Mouse (Mus musculus) megakaryocyte, embryonic 14.5 days (primary cell): ENCODE measurements around the gene Mxd3. TPM values are rescaled to one million over a fixed set of nuclear protein-coding genes. Genes with fewer than 3 reads are reported as not detected.

Source experiments
- H3K27me3 ChIP-seq: replicated peaks from 2 replicates; pipeline ENCODE3; 2012; ENCODE audit warnings: inconsistent platforms
- H3K36me3 ChIP-seq: replicated peaks from 2 replicates; pipeline ENCODE3; 2012; ENCODE audit warnings: low read length, inconsistent platforms, mixed read lengths
- H3K4me1 ChIP-seq: 2 replicates; pipeline ENCODE4 v1.6.1; 2012; ENCODE audit warnings: inconsistent platforms
- H3K4me3 ChIP-seq: replicated peaks from 2 replicates; pipeline ENCODE3; 2012; ENCODE audit warnings: moderate library complexity, mild to moderate bottlenecking, inconsistent platforms
- H3K9me3 ChIP-seq: 2 replicates; pipeline ENCODE4 v1.6.1; 2012; ENCODE audit warnings: inconsistent platforms
- FLI1 ChIP-seq: IDR thresholded peaks from 2 replicates; pipeline ENCODE4 v1.6.1; 2012; ENCODE audit warnings: low read length, inconsistent platforms, mixed read lengths
- GATA1 ChIP-seq: IDR thresholded peaks from 3 replicates; pipeline ENCODE4 v1.6.1; 2012; ENCODE audit warnings: mixed read lengths, low read length, inconsistent platforms, borderline replicate concordance
- polyA plus RNA-seq: library from polyadenylated mRNA; stranded (reverse); fragments of >175 nt; gene quantifications from 2 replicates; pipeline ENCODE4 v1.2.3, GENCODE M21; 2012; ENCODE audit warnings: low replicate concordance; ENCODE audit not compliant: insufficient read depth

Gene Mxd3
- polyA plus RNA-seq, 1 experiment = 5.7 TPM

- Histone ChIP-seq H3K36me3 (peaks cover 78% of the 10 kb centered on the region), H3K4me1 (peaks cover 45% of the 10 kb centered on the region), H3K4me3 (peak within 1 kb of the TSS; percentile 96), H3K27me3 (no peaks in the 10 kb centered on the region), H3K9me3 (no peaks in the 10 kb centered on the region)
- TF ChIP-seq FLI1 = no peak
- no peak for TF ChIP-seq GATA1
These were observed 9.6 kb downstream of the Mxd3 start, which contains the start of gene Prelid1 for GRCm38 (mm10) chr13:55319931-55320533. Gene Prelid1, plus strand, starts transcription at chr13:55320500.

- H3K4me3 ChIP-seq = no peak overlapping the region
- peaks cover 80% of the 10 kb centered on the region for H3K36me3 ChIP-seq
- no peaks in the 10 kb centered on the region for H3K9me3 ChIP-seq
- TF ChIP-seq FLI1 = no peak
- no peak for TF ChIP-seq GATA1
- H3K27me3 ChIP-seq = no peaks in the 10 kb centered on the region
- H3K4me1 ChIP-seq = peaks cover 32% of the 10 kb centered on the region
These were observed 11.3 kb downstream of the Mxd3 start for GRCm38 (mm10) chr13:55318351-55318750.

- no peaks in the 10 kb centered on the region for H3K9me3 ChIP-seq
- H3K27me3 ChIP-seq = no peaks in the 10 kb centered on the region
- TF ChIP-seq FLI1 (no peak), GATA1 (no peak)
- peaks cover 100% of the 10 kb centered on the region for H3K36me3 ChIP-seq
- no peak overlapping the region for H3K4me3 ChIP-seq
- peaks cover 7% of the 10 kb centered on the region for H3K4me1 ChIP-seq
These were observed 14.7 kb downstream of the Mxd3 start for GRCm38 (mm10) chr13:55314891-55315412.

GRCm38 (mm10) chr13:55313051-55313450 is 16.6 kb downstream of the Mxd3 start:
- no peak for TF ChIP-seq GATA1
- no peak for TF ChIP-seq FLI1
- H3K9me3 ChIP-seq = no peaks in the 10 kb centered on the region
- H3K36me3 ChIP-seq = peaks cover 98% of the 10 kb centered on the region
- 0 out of 2 replicates have a peak, but pooled peaks cover 4% of the 10 kb centered on the region for H3K4me1 ChIP-seq
- H3K4me3 ChIP-seq = no peak overlapping the region
- H3K27me3 ChIP-seq = no peaks in the 10 kb centered on the region

GRCm38 (mm10) chr13:55312028-55312630 is 17.5 kb downstream of the Mxd3 start:
- Histone ChIP-seq H3K4me1 (0 out of 2 replicates have a peak, but pooled peaks cover under 1% of the 10 kb centered on the region), H3K36me3 (peaks cover 97% of the 10 kb centered on the region)
- TF ChIP-seq FLI1 = no peak
- TF ChIP-seq GATA1 = no peak

GRCm38 (mm10) chr13:55300913-55301312 is 28.7 kb downstream of the Mxd3 start:
- peaks cover 93% of the 10 kb centered on the region for H3K36me3 ChIP-seq
- H3K4me3 ChIP-seq = no peak overlapping the region
- no peak for TF ChIP-seq FLI1
- no peak for TF ChIP-seq GATA1
- H3K27me3 ChIP-seq = no peaks in the 10 kb centered on the region
- no peaks in the 10 kb centered on the region for H3K9me3 ChIP-seq
- H3K4me1 ChIP-seq = peaks cover 3% of the 10 kb centered on the region; the same call in 1 of the 2 replicates

More at GRCm38 (mm10) chr13:55312028-55312630, 17.5 kb downstream of the Mxd3 start:
- no peaks in the 10 kb centered on the region for H3K9me3 ChIP-seq
- H3K4me3 ChIP-seq = no peak overlapping the region
- no peaks in the 10 kb centered on the region for H3K27me3 ChIP-seq

- no peaks in the 10 kb centered on the region for H3K9me3 ChIP-seq
- H3K4me3 ChIP-seq = no peak overlapping the region
- peaks cover 92% of the 10 kb centered on the region for H3K36me3 ChIP-seq
- H3K27me3 ChIP-seq = no peaks in the 10 kb centered on the region
- H3K4me1 ChIP-seq = peaks cover 3% of the 10 kb centered on the region; the same call in 1 of the 2 replicates
- TF ChIP-seq GATA1 = no peak
- TF ChIP-seq FLI1 = no peak
These were observed 32.9 kb downstream of the Mxd3 start for GRCm38 (mm10) chr13:55296760-55297159.

GRCm38 (mm10) chr13:55288854-55289253 is 40.8 kb downstream of the Mxd3 start:
- TF ChIP-seq FLI1 (no peak), GATA1 (no peak)
- H3K4me3 ChIP-seq = no peak overlapping the region
- no peaks in the 10 kb centered on the region for H3K27me3 ChIP-seq
- H3K36me3 ChIP-seq = peaks cover 89% of the 10 kb centered on the region
- H3K9me3 ChIP-seq = no peaks in the 10 kb centered on the region
- H3K4me1 ChIP-seq = no peaks in the 10 kb centered on the region

- Histone ChIP-seq H3K36me3 (peaks cover 83% of the 10 kb centered on the region), H3K4me1 (peaks cover 7% of the 10 kb centered on the region), H3K27me3 (no peaks in the 10 kb centered on the region), H3K9me3 (no peaks in the 10 kb centered on the region), H3K4me3 (no peak overlapping the region)
- TF ChIP-seq GATA1 (no peak), FLI1 (no peak)
These were observed 52.0 kb downstream of the Mxd3 start for GRCm38 (mm10) chr13:55277646-55278045.

GRCm38 (mm10) chr13:55277203-55277602 is 52.4 kb downstream of the Mxd3 start:
- H3K4me3 ChIP-seq = no peak overlapping the region
- peaks cover 7% of the 10 kb centered on the region for H3K4me1 ChIP-seq
- no peaks in the 10 kb centered on the region for H3K27me3 ChIP-seq
- H3K36me3 ChIP-seq = peaks cover 82% of the 10 kb centered on the region
- TF ChIP-seq FLI1 (no peak), GATA1 (no peak)
- H3K9me3 ChIP-seq = no peaks in the 10 kb centered on the region

Other genes with a start within 250 kb of the Mxd3 start
- 1.2 and 4.7 TPM in 2 replicates for gene Uimc1, start 229.5 kb downstream of the Mxd3 start, polyA plus RNA-seq
- 2.4 TPM in 1 of 2 replicates, not detected in the other for gene Zfp346, start 224.5 kb downstream of the Mxd3 start, polyA plus RNA-seq
- not detected in 2 replicates for gene Gm17617, start 196.3 kb downstream of the Mxd3 start, polyA plus RNA-seq
- gene Fgfr4, start 177.2 kb downstream of the Mxd3 start, polyA plus RNA-seq = not detected in 2 replicates
- gene Nsd1, start 120.0 kb downstream of the Mxd3 start, polyA plus RNA-seq = 2.5 and 2.7 TPM in 2 replicates
- gene Prelid1, start 9.3 kb downstream of the Mxd3 start, polyA plus RNA-seq = 484 and 629 TPM in 2 replicates
- gene Rab24, start 7.9 kb downstream of the Mxd3 start, polyA plus RNA-seq = 23.5 and 94.6 TPM in 2 replicates
- 59.9 and 62.1 TPM in 2 replicates for gene Lman2, start 33.0 kb upstream of the Mxd3 start, polyA plus RNA-seq
- gene Rgs14, start 39.9 kb upstream of the Mxd3 start, polyA plus RNA-seq = 6.2 and 8.4 TPM in 2 replicates
- gene Slc34a1, start 68.4 kb upstream of the Mxd3 start, polyA plus RNA-seq = not detected in 2 replicates
- not detected in 2 replicates for gene Pfn3, start 85.4 kb upstream of the Mxd3 start, polyA plus RNA-seq
- gene F12, start 97.0 kb upstream of the Mxd3 start, polyA plus RNA-seq = 0.54 TPM in 1 of 2 replicates, not detected in the other
- gene Grk6, start 115.2 kb upstream of the Mxd3 start, polyA plus RNA-seq = 33.8 and 54.2 TPM in 2 replicates
- 5.3 and 21.1 TPM in 2 replicates for gene Prr7, start 134.4 kb upstream of the Mxd3 start, polyA plus RNA-seq
- 1.8 and 5.0 TPM in 2 replicates for gene Dbn1, start 158.3 kb upstream of the Mxd3 start, polyA plus RNA-seq
- 681 and 731 TPM in 2 replicates for gene Pdlim7, start 183.9 kb upstream of the Mxd3 start, polyA plus RNA-seq
- gene Dok3, start 199.5 kb upstream of the Mxd3 start, polyA plus RNA-seq = 35.5 and 98.6 TPM in 2 replicates
- 49.7 and 52.6 TPM in 2 replicates for gene Ddx41, start 206.8 kb upstream of the Mxd3 start, polyA plus RNA-seq
- 64.4 and 77.7 TPM in 2 replicates for gene Fam193b, start 241.3 kb upstream of the Mxd3 start, polyA plus RNA-seq
- gene Tmed9, start 243.9 kb upstream of the Mxd3 start, polyA plus RNA-seq = 209 and 240 TPM in 2 replicates